Mouse (Mus musculus) lung, postnatal 25 days (tissue): Measurements from ENCODE around the gene Gm3047.
"Not testable (repeated sequence)": the region's sequence is repeated elsewhere in the genome, so short reads cannot be mapped to it uniquely, and the experiment has no call there.

ENCODE experiments used
- DNase-seq: peaks from one replicate; pipeline ENCODE4 v3.0.0; 2022; ENCODE audit warnings: low spot score

Gm3047 gene

GRCm38 (mm10) chr14:4555105-4555504 lies at the start of gene Gm3047:
TSS of gene Gm3047 (plus strand) at chr14:4555405.
- DNase-seq = not testable (repeated sequence)
